Mouse (Mus musculus) T-cell, adult 66 days (primary cell): Measurements from ENCODE around the gene Olfr1135. TPM values are rescaled to one million over a fixed set of nuclear protein-coding genes. Genes with fewer than 3 reads are reported as not detected.

Source experiments
- total RNA-seq, 2 experiments: library from RNA; stranded (reverse); gene quantifications; 3 replicates in 1 of 2; 4 replicates in 1 of 2; pipeline ENCODE4 v1.2.4; 2023

The Olfr1135 gene
- total RNA-seq = not detected

DNA sequence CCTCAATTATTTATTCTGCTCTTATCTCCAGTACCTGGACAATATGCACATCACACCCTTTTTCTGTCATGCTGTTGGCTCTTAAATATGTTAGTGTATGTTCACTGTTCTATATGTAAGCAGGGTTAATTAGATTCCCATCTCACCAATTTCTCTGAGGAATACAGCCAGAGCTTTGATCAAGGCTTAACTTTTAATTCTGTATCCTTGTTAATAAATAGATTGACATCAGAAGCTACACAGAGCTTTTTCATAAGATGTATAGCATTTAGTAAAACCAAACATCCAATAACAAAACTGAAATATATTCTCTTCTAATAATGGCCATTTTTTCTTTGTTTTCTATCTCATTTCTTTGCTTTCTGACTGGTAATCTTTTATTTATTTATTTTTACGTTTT is at the start of gene Olfr1135:
TSS of gene Olfr1135 (minus strand) at position 101 of the 400 bp plus-strand sequence.

GRCm38 (mm10) chr2:87713079-87713478 is 39.6 kb upstream of the Olfr1135 start, which contains the start of gene Olfr1137:
Gene Olfr1137, minus strand, starts transcription at chr2:87713179.

GRCm38 (mm10) chr2:87693847-87694246 is 20.4 kb upstream of the Olfr1135 start, which contains the start of gene Olfr1136:
Gene Olfr1136, minus strand, starts transcription at chr2:87693947.

DNA sequence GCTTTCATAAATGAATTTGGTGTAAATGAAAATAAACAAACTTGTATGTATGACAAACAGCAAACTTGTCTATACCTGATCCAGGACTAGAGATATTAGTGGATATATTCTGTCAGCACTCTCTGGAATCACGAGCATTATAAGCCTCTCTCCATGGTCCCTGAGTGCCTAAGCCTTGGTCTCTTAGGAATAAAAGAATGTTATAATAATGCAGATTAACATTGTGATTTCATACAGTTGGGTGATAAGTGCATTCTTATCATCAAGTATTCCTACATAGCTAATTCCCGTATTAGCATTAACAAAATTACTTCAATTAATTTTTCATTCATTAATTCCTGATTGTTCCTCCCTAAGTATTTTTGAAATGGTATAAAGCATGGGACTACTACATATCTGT is 15.1 kb downstream of the Olfr1135 start, which contains the start of gene Olfr1134:
TSS of gene Olfr1134 (minus strand) at position 101 of the 400 bp plus-strand sequence.

DNA sequence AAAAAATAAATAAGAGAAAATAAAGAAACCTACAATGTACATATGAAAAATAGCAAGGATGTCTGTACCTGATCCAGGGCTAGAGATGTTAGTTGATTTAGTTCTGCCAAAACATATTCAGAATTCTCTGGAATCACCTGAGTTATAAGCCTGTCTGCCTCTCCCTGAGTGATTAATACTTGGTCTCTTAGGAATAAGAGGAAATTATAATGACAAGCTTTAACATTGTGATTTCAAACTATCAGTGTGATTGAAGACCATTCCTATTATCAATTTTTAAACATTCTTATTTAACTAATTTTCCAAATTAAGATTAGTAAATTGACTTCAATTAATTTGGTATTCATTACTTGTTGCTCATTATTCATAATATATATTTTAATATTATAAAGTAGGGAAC is 26.2 kb downstream of the Olfr1135 start, which contains the start of gene Olfr1133:
TSS of gene Olfr1133 (minus strand) at position 101 of the 400 bp plus-strand sequence.

DNA sequence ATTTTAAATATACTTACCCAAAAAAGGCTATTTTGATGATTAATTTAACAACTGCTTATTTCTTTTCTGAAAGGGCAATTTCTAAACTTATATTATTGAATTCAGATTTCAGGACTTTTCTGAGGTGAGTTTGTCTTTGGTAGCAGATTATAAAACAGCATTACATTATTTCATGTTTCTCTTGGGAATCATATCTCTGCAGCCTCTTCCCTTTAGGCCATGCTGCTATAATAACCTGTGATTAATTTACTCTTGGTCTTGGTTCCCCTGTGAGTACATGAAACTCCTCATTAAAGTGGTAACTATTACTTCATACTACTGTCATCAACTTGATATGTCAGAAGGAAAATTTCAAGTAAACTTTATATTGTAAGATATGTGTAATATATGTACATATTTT is 36.0 kb downstream of the Olfr1135 start, which contains the start of gene Olfr1132:
TSS of gene Olfr1132 (minus strand) at position 101 of the 400 bp plus-strand sequence.

GRCm38 (mm10) chr2:87626804-87627203 is 46.7 kb downstream of the Olfr1135 start, which contains the start of gene Olfr1131:
Gene Olfr1131, plus strand, starts transcription at chr2:87627104.

Other genes starting within 250 kb of the Olfr1135 start
- not detected for gene Olfr1124, start 243.4 kb downstream of the Olfr1135 start, total RNA-seq
- not detected for gene Olfr1126, start 219.7 kb downstream of the Olfr1135 start, total RNA-seq
- not detected for gene Pramel7, start 176.6 kb downstream of the Olfr1135 start, total RNA-seq
- gene Pramel6, start 167.1 kb downstream of the Olfr1135 start, total RNA-seq = not detected
- gene Olfr153, start 141.9 kb downstream of the Olfr1135 start, total RNA-seq = not detected
- gene Olfr1128, start 128.1 kb downstream of the Olfr1135 start, total RNA-seq = not detected
- not detected for gene Olfr1129, start 99.8 kb downstream of the Olfr1135 start, total RNA-seq
- gene Olfr1130, start 67.5 kb downstream of the Olfr1135 start, total RNA-seq = not detected
- gene Olfr1131, start 46.6 kb downstream of the Olfr1135 start, total RNA-seq = not detected
- not detected for gene Olfr1132, start 36.1 kb downstream of the Olfr1135 start, total RNA-seq
- gene Olfr1133, start 26.3 kb downstream of the Olfr1135 start, total RNA-seq = not detected
- gene Olfr1134, start 15.2 kb downstream of the Olfr1135 start, total RNA-seq = not detected
- gene Olfr1136, start 20.3 kb upstream of the Olfr1135 start, total RNA-seq = not detected
- not detected for gene Olfr1137, start 39.5 kb upstream of the Olfr1135 start, total RNA-seq
- not detected for gene Olfr1138, start 66.3 kb upstream of the Olfr1135 start, total RNA-seq
- gene Olfr1140, start 70.1 kb upstream of the Olfr1135 start, total RNA-seq = not detected
- not detected for gene Olfr1141, start 80.3 kb upstream of the Olfr1135 start, total RNA-seq
- not detected for gene Olfr152, start 105.8 kb upstream of the Olfr1135 start, total RNA-seq
- gene Olfr1143, start 126.9 kb upstream of the Olfr1135 start, total RNA-seq = not detected
- not detected for gene Olfr1145, start 136.2 kb upstream of the Olfr1135 start, total RNA-seq
- gene Olfr1148, start 156.9 kb upstream of the Olfr1135 start, total RNA-seq = not detected
- gene Olfr1150-ps1, start 170.3 kb upstream of the Olfr1135 start, total RNA-seq = not detected
- gene Olfr1151, start 182.2 kb upstream of the Olfr1135 start, total RNA-seq = not detected
- gene Olfr1152, start 192.8 kb upstream of the Olfr1135 start, total RNA-seq = not detected
- gene Olfr1153, start 221.3 kb upstream of the Olfr1135 start, total RNA-seq = not detected
- gene Olfr1154, start 231.5 kb upstream of the Olfr1135 start, total RNA-seq = not detected